In genomic region chr5:98348605-98349004, GRCm38 (mm10) we compare ENCODE assay signal across 8 mouse cellular contexts. TPM values are rescaled to one million over a fixed set of nuclear protein-coding genes. Genes with fewer than 3 reads are reported as not detected.
A peak's percentile ranks its signal among the peaks of the same experiment; 100 is the strongest.
DNase-seq lines count a peak whose midpoint lies in the region; ATAC-seq lines count a peak whose summit lies in the region.

No protein-coding gene starts in this region.

- WGBS in intestine, embryonic 16.5 days, result 9% methylated on average over 8 of the region's 8 CpGs
- WGBS in midbrain, embryonic 10.5 days, result 23% methylated on average over 8 of the region's 8 CpGs

- H3K36me3 ChIP-seq in intestine, embryonic 16.5 days (ENCODE audit: control insufficient read depth, insufficient read depth, low read length), result no peaks in the 10 kb centered on the region
- no peaks in the 10 kb centered on the region for H3K36me3 ChIP-seq in midbrain, embryonic 10.5 days

- no peak overlapping the region for H3K27ac ChIP-seq in intestine, embryonic 16.5 days (ENCODE audit: low read length)
- no peak overlapping the region for H3K27ac ChIP-seq in midbrain, embryonic 10.5 days (replicated peaks)

- no peaks in the 10 kb centered on the region for H3K9me3 ChIP-seq in intestine, embryonic 16.5 days (ENCODE audit: control insufficient read depth, low read length)
- H3K9me3 ChIP-seq in midbrain, embryonic 10.5 days (replicated peaks), result no peaks in the 10 kb centered on the region

- peak; percentile 58; the same call in 1 of the 2 replicates for ATAC-seq in intestine, embryonic 16.5 days

- H3K27me3 ChIP-seq in intestine, embryonic 16.5 days (replicated peaks; ENCODE audit: control insufficient read depth, insufficient read depth, low read length), result no peaks in the 10 kb centered on the region
- H3K27me3 ChIP-seq in midbrain, embryonic 10.5 days (ENCODE audit: low read depth, poor library complexity, severe bottlenecking), result no peaks in the 10 kb centered on the region

- no peak overlapping the region for H3K4me2 ChIP-seq in intestine, embryonic 16.5 days (ENCODE audit: low read depth, low read length)

- DNase-seq in gastrocnemius, adult 18-20 months (ENCODE audit: low spot score), result peak; percentile 30
- DNase-seq in gastrocnemius, postnatal 25 days, result no peak
- DNase-seq in cerebellum, adult 18-20 months, result peak; percentile 36 to 63
- DNase-seq in forelimb bud, embryonic 11.5 days (ENCODE audit: low read depth, low spot score), result peak; percentile 79
- DNase-seq in left cerebral cortex, adult 9 months (ENCODE audit: low spot score in 2 of 2), result peak; percentile 28 to 82
- DNase-seq in midbrain, embryonic 10.5 days (ENCODE audit: low spot score), result peak; percentile 77
- DNase-seq in skeletal muscle tissue, adult 2 months (ENCODE audit: low read depth, low spot score), result peak; percentile 17

- H3K4me1 ChIP-seq in intestine, embryonic 16.5 days (ENCODE audit: control insufficient read depth, insufficient read depth, low read length), result no peaks in the 10 kb centered on the region
- no peaks in the 10 kb centered on the region for H3K4me1 ChIP-seq in midbrain, embryonic 10.5 days

- no peak overlapping the region for H3K4me3 ChIP-seq in intestine, embryonic 16.5 days (ENCODE audit: low read length)
- H3K4me3 ChIP-seq in midbrain, embryonic 10.5 days, result no peak overlapping the region

- no peak overlapping the region for H3K9ac ChIP-seq in intestine, embryonic 16.5 days (ENCODE audit: low read depth, low read length)

RNA-seq across cellular contexts. Expression of gene Cfap299, which starts 19.5 kb away (rescaled TPM):
- not detected for total RNA-seq in gastrocnemius, adult 18-20 months (2021)
- total RNA-seq in gastrocnemius, postnatal 25 days (2021), result not detected
- polyA plus RNA-seq in intestine, embryonic 16.5 days (2015; fragmentation: Nextera tagmentation; extraction: Ambion mirVana), result 0.27 and 0.49 TPM in 2 replicates
- polyA plus RNA-seq in midbrain, embryonic 10.5 days (2016; fragmentation: Nextera tagmentation; extraction: Ambion mirVana), result 0.37 and 0.71 TPM in 2 replicates
